In genomic region chr17:46083381-46083780, GRCm38 (mm10) we compare ENCODE assay signal across 9 mouse cellular contexts. TPM values are rescaled to one million over a fixed set of nuclear protein-coding genes. Genes with fewer than 3 reads are reported as not detected.
DNase-seq lines count a peak whose midpoint lies in the region; ATAC-seq and TF ChIP-seq lines count a peak whose summit lies in the region.
"Had no signal": no experiment of that assay in that cellular context is flagged by ENCODE, and none has a peak within 500 bp of the region (broad histone marks: within the 10 kb centered on the region; RNA-seq: fewer than 3 reads in every experiment).

No protein-coding gene starts in this region.

- no peak for TF ChIP-seq EP300 in stomach, postnatal 0 days (optimal IDR thresholded peaks at IDR 0.05)

- H3K27ac ChIP-seq in forebrain, embryonic 15.5 days (replicated peaks), result peak overlapping the region; percentile 81
- no peak overlapping the region for H3K27ac ChIP-seq in forebrain, postnatal 0 days (ENCODE audit: low read depth, low read length)
- H3K27ac ChIP-seq in hindbrain, embryonic 15.5 days (replicated peaks), result peak overlapping the region; percentile 67; the same call in 1 of the 2 replicates
- H3K27ac ChIP-seq in hindbrain, postnatal 0 days, result no peak overlapping the region
- 0 out of 2 replicates have a peak overlapping the region, but pooled peaks have one; percentile 82 for H3K27ac ChIP-seq in neural tube, embryonic 13.5 days (replicated peaks)
- H3K27ac ChIP-seq in neural tube, embryonic 15.5 days (replicated peaks), result no peak overlapping the region
- H3K27ac ChIP-seq in stomach, postnatal 0 days (replicated peaks), result peak overlapping the region; percentile 56; the same call in 1 of the 2 replicates

- H3K36me3 ChIP-seq in forebrain, embryonic 15.5 days, result no peaks in the 10 kb centered on the region
- H3K36me3 ChIP-seq in forebrain, postnatal 0 days (ENCODE audit: insufficient read depth), result no peaks in the 10 kb centered on the region
- no peaks in the 10 kb centered on the region for H3K36me3 ChIP-seq in hindbrain, embryonic 15.5 days
- no peaks in the 10 kb centered on the region for H3K36me3 ChIP-seq in hindbrain, postnatal 0 days (ENCODE audit: insufficient read depth, low read length)
- no peaks in the 10 kb centered on the region for H3K36me3 ChIP-seq in neural tube, embryonic 13.5 days
- H3K36me3 ChIP-seq in neural tube, embryonic 15.5 days, result no peaks in the 10 kb centered on the region
- no peaks in the 10 kb centered on the region for H3K36me3 ChIP-seq in stomach, postnatal 0 days (ENCODE audit: control insufficient read depth, insufficient read depth, low read length)

- no peak overlapping the region for H3K9ac ChIP-seq in forebrain, embryonic 15.5 days (replicated peaks)
- no peak overlapping the region for H3K9ac ChIP-seq in forebrain, postnatal 0 days
- no peak overlapping the region for H3K9ac ChIP-seq in hindbrain, embryonic 15.5 days
- no peak overlapping the region for H3K9ac ChIP-seq in hindbrain, postnatal 0 days (replicated peaks; ENCODE audit: low read length)
- no peak overlapping the region for H3K9ac ChIP-seq in neural tube, embryonic 13.5 days
- no peak overlapping the region for H3K9ac ChIP-seq in neural tube, embryonic 15.5 days (replicated peaks)
- no peak overlapping the region for H3K9ac ChIP-seq in stomach, postnatal 0 days (ENCODE audit: low read length)

- no peak for ATAC-seq in forebrain, embryonic 15.5 days (replicated peaks)
- no peak for ATAC-seq in forebrain, postnatal 0 days
- ATAC-seq in hindbrain, embryonic 15.5 days (ENCODE audit: low FRiP score, low read depth), result no peak
- ATAC-seq in hindbrain, postnatal 0 days, result no peak
- ATAC-seq in neural tube, embryonic 13.5 days (ENCODE audit: low read depth), result no peak
- ATAC-seq in neural tube, embryonic 15.5 days (ENCODE audit: low FRiP score), result no peak
- ATAC-seq in stomach, postnatal 0 days (ENCODE audit: low FRiP score, low TSS enrichment), result no peak
- ATAC-seq: inflammation-experienced regulatory T-cells, adult 6 months had no signal

- no peak for DNase-seq in forebrain, postnatal 0 days
- no peak for DNase-seq in hindbrain, postnatal 0 days (ENCODE audit: low spot score)
- no peak for DNase-seq in stomach, postnatal 0 days (ENCODE audit: low spot score)
- no peak for DNase-seq in cerebellum, adult 18-20 months

- H3K4me3 ChIP-seq in forebrain, embryonic 15.5 days, result no peak overlapping the region
- no peak overlapping the region for H3K4me3 ChIP-seq in forebrain, postnatal 0 days (ENCODE audit: low read depth, low read length)
- H3K4me3 ChIP-seq in hindbrain, embryonic 15.5 days, result no peak overlapping the region
- no peak overlapping the region for H3K4me3 ChIP-seq in hindbrain, postnatal 0 days (ENCODE audit: low read length)
- no peak overlapping the region for H3K4me3 ChIP-seq in neural tube, embryonic 13.5 days
- H3K4me3 ChIP-seq in neural tube, embryonic 15.5 days (replicated peaks), result no peak overlapping the region
- no peak overlapping the region for H3K4me3 ChIP-seq in stomach, postnatal 0 days (ENCODE audit: low read depth, low read length)

- no peak for TF ChIP-seq CTCF in forebrain, postnatal 0 days (IDR thresholded peaks at IDR 0.05; ENCODE audit: low read depth)
- TF ChIP-seq CTCF in hindbrain, postnatal 0 days (IDR thresholded peaks at IDR 0.05; ENCODE audit: low read depth), result no peak
- no peak for TF ChIP-seq CTCF in stomach, postnatal 0 days (IDR thresholded peaks at IDR 0.05; ENCODE audit: low read depth)

- no peaks in the 10 kb centered on the region for H3K9me3 ChIP-seq in forebrain, embryonic 15.5 days
- H3K9me3 ChIP-seq in forebrain, postnatal 0 days (ENCODE audit: low read length), result no peaks in the 10 kb centered on the region
- no peaks in the 10 kb centered on the region for H3K9me3 ChIP-seq in hindbrain, embryonic 15.5 days
- no peaks in the 10 kb centered on the region for H3K9me3 ChIP-seq in hindbrain, postnatal 0 days (ENCODE audit: low read length)
- H3K9me3 ChIP-seq in neural tube, embryonic 13.5 days, result no peaks in the 10 kb centered on the region
- H3K9me3 ChIP-seq in neural tube, embryonic 15.5 days (replicated peaks), result no peaks in the 10 kb centered on the region
- no peaks in the 10 kb centered on the region for H3K9me3 ChIP-seq in stomach, postnatal 0 days (ENCODE audit: control insufficient read depth, low read length)

- H3K4me2 ChIP-seq in forebrain, embryonic 15.5 days (replicated peaks), result peak overlapping the region; percentile 41; the same call in 1 of the 2 replicates
- H3K4me2 ChIP-seq in forebrain, postnatal 0 days (ENCODE audit: low read depth), result no peak overlapping the region
- H3K4me2 ChIP-seq in hindbrain, embryonic 15.5 days, result no peak overlapping the region; the same call in 1 of the 2 replicates
- H3K4me2 ChIP-seq in hindbrain, postnatal 0 days (ENCODE audit: low read depth, low read length), result no peak overlapping the region; the same call in 1 of the 2 replicates
- peak overlapping the region; percentile 33; the same call in 1 of the 2 replicates for H3K4me2 ChIP-seq in neural tube, embryonic 13.5 days
- H3K4me2 ChIP-seq in neural tube, embryonic 15.5 days, result no peak overlapping the region; the same call in 1 of the 2 replicates
- no peak overlapping the region for H3K4me2 ChIP-seq in stomach, postnatal 0 days (replicated peaks; ENCODE audit: low read depth)

- H3K4me1 ChIP-seq in forebrain, embryonic 15.5 days, result peaks cover 19% of the 10 kb centered on the region
- H3K4me1 ChIP-seq in forebrain, postnatal 0 days (ENCODE audit: insufficient read depth), result peaks cover 8% of the 10 kb centered on the region; the same call in 1 of the 2 replicates
- peaks cover 24% of the 10 kb centered on the region for H3K4me1 ChIP-seq in hindbrain, embryonic 15.5 days (replicated peaks)
- H3K4me1 ChIP-seq in hindbrain, postnatal 0 days (ENCODE audit: insufficient read depth, low read length), result peaks cover 4% of the 10 kb centered on the region; the same call in 1 of the 2 replicates
- H3K4me1 ChIP-seq in neural tube, embryonic 13.5 days (replicated peaks), result peaks cover 43% of the 10 kb centered on the region
- H3K4me1 ChIP-seq in neural tube, embryonic 15.5 days, result peaks cover 22% of the 10 kb centered on the region
- peaks cover 5% of the 10 kb centered on the region; the same call in 1 of the 2 replicates for H3K4me1 ChIP-seq in stomach, postnatal 0 days (replicated peaks; ENCODE audit: control insufficient read depth, insufficient read depth)

- H3K27me3 ChIP-seq in forebrain, embryonic 15.5 days, result no peaks in the 10 kb centered on the region
- no peaks in the 10 kb centered on the region for H3K27me3 ChIP-seq in forebrain, postnatal 0 days (ENCODE audit: insufficient read depth, low read length)
- no peaks in the 10 kb centered on the region for H3K27me3 ChIP-seq in hindbrain, embryonic 15.5 days
- no peaks in the 10 kb centered on the region for H3K27me3 ChIP-seq in hindbrain, postnatal 0 days (ENCODE audit: insufficient read depth, low read length)
- no peaks in the 10 kb centered on the region for H3K27me3 ChIP-seq in neural tube, embryonic 13.5 days
- H3K27me3 ChIP-seq in neural tube, embryonic 15.5 days (replicated peaks), result no peaks in the 10 kb centered on the region
- no peaks in the 10 kb centered on the region for H3K27me3 ChIP-seq in stomach, postnatal 0 days (ENCODE audit: control insufficient read depth, insufficient read depth, low read length)

- 58% methylated on average over 3 of the region's 3 CpGs for WGBS in forebrain, embryonic 15.5 days
- 59% methylated on average over 3 of the region's 3 CpGs for WGBS in forebrain, postnatal 0 days
- 84% methylated on average over 3 of the region's 3 CpGs for WGBS in hindbrain, embryonic 15.5 days
- 82% methylated on average over 3 of the region's 3 CpGs for WGBS in hindbrain, postnatal 0 days
- WGBS in neural tube, embryonic 13.5 days, result 90% methylated on average over 3 of the region's 3 CpGs
- 91% methylated on average over 3 of the region's 3 CpGs for WGBS in neural tube, embryonic 15.5 days
- WGBS in stomach, postnatal 0 days, result 77% methylated on average over 3 of the region's 3 CpGs

RNA-seq across cellular contexts. Expression of gene Mrps18a, which starts 27.4 kb away (rescaled TPM):
- polyA plus RNA-seq in forebrain, embryonic 15.5 days (2015; fragmentation: Nextera tagmentation; extraction: Ambion mirVana), result 129 and 134 TPM in 2 replicates
- total RNA-seq in forebrain, postnatal 0 days (2014; rRNA removed), result 72.9 and 79.4 TPM in 2 replicates
- 171 and 176 TPM in 2 replicates for polyA plus RNA-seq in forebrain, postnatal 0 days (2015; fragmentation: Nextera tagmentation; extraction: Ambion mirVana)
- polyA plus RNA-seq in hindbrain, embryonic 15.5 days (2015; fragmentation: Nextera tagmentation; extraction: Ambion mirVana), result 145 and 154 TPM in 2 replicates
- 62.8 and 67.1 TPM in 2 replicates for total RNA-seq in hindbrain, postnatal 0 days (2014; rRNA removed)
- 165 and 169 TPM in 2 replicates for polyA plus RNA-seq in hindbrain, postnatal 0 days (2015; fragmentation: Nextera tagmentation; extraction: Ambion mirVana)
- 144 and 154 TPM in 2 replicates for polyA plus RNA-seq in neural tube, embryonic 13.5 days (2015; fragmentation: Nextera tagmentation; extraction: Ambion mirVana)
- polyA plus RNA-seq in neural tube, embryonic 15.5 days (2015; fragmentation: Nextera tagmentation; extraction: Ambion mirVana), result 150 and 154 TPM in 2 replicates
- polyA plus RNA-seq in stomach, postnatal 0 days (2015; fragmentation: Nextera tagmentation; extraction: Ambion mirVana), result 94.9 and 99.0 TPM in 2 replicates

RNA-seq across cellular contexts. Expression of gene Vegfa, which starts 51.2 kb away (rescaled TPM):
- 3.1 and 3.6 TPM in 2 replicates for polyA plus RNA-seq in forebrain, embryonic 15.5 days (2015; fragmentation: Nextera tagmentation; extraction: Ambion mirVana)
- total RNA-seq in forebrain, postnatal 0 days (2014; rRNA removed), result 70.7 and 96.5 TPM in 2 replicates
- polyA plus RNA-seq in forebrain, postnatal 0 days (2015; fragmentation: Nextera tagmentation; extraction: Ambion mirVana), result 2.0 and 2.3 TPM in 2 replicates
- polyA plus RNA-seq in hindbrain, embryonic 15.5 days (2015; fragmentation: Nextera tagmentation; extraction: Ambion mirVana), result 4.4 and 4.6 TPM in 2 replicates
- 89.5 and 89.6 TPM in 2 replicates for total RNA-seq in hindbrain, postnatal 0 days (2014; rRNA removed)
- 4.1 and 4.8 TPM in 2 replicates for polyA plus RNA-seq in hindbrain, postnatal 0 days (2015; fragmentation: Nextera tagmentation; extraction: Ambion mirVana)
- 2.6 and 3.0 TPM in 2 replicates for polyA plus RNA-seq in neural tube, embryonic 13.5 days (2015; fragmentation: Nextera tagmentation; extraction: Ambion mirVana)
- polyA plus RNA-seq in neural tube, embryonic 15.5 days (2015; fragmentation: Nextera tagmentation; extraction: Ambion mirVana), result 4.1 and 4.8 TPM in 2 replicates
- polyA plus RNA-seq in stomach, postnatal 0 days (2015; fragmentation: Nextera tagmentation; extraction: Ambion mirVana), result 2.4 and 3.1 TPM in 2 replicates
- polyA plus RNA-seq: inflammation-experienced regulatory T-cells, adult 6 months had no signal

Comparison
In these comparisons a context has a peak if more than half of its experiments do, and no peak if none do; other contexts are left out.
1. H3K27ac ChIP-seq: peak in forebrain, embryonic 15.5 days (single experiment), hindbrain, embryonic 15.5 days (single experiment), neural tube, embryonic 13.5 days (single experiment) and stomach, postnatal 0 days (single experiment); none in forebrain, postnatal 0 days (single experiment), hindbrain, postnatal 0 days (single experiment) and neural tube, embryonic 15.5 days (single experiment).
2. H3K4me2 ChIP-seq: peak in forebrain, embryonic 15.5 days (single experiment) and neural tube, embryonic 13.5 days (single experiment); none in forebrain, postnatal 0 days (single experiment), hindbrain, embryonic 15.5 days (single experiment), hindbrain, postnatal 0 days (single experiment), neural tube, embryonic 15.5 days (single experiment) and stomach, postnatal 0 days (single experiment).